Mouse (Mus musculus): ENCODE results near the gene Shf.
"Not testable (repeated sequence)": the region's sequence is repeated elsewhere in the genome, so short reads cannot be mapped to it uniquely, and the experiment has no call there.

Gene Shf

DNA sequence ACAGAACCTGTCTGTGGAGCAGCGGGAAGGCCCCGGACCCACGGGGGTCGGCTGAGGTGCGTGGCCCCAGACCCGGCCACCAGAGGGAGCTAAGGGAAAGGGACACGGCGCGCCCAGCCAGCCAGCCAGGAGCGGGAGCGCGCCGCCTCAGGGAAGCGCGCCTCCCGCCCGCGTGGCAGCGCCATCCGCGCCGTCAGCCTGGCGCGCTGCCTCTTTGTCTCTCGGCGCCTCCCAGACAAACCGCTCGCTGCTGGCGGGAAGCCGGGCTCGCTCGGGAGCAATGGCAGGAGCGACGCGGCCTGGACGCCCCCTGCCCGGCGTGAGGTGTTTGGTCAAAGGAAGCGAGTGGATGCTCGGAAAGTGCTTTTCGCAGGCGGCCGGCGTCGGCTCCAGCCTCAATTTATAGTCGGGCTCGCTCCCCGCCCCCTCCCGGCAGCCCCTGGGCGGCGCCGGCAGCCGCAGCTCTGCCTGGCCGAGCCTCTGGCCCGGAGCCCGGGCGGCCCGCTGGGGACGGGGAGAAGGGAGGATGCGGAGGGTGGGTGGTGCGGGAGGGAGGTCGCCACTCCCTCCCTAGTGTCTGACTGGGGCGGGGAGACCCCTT, 20.3 kb downstream of the Shf start:
- peak; percentile 79 for DNase-seq (ENCODE audit: low read depth, low spot score)

DNA sequence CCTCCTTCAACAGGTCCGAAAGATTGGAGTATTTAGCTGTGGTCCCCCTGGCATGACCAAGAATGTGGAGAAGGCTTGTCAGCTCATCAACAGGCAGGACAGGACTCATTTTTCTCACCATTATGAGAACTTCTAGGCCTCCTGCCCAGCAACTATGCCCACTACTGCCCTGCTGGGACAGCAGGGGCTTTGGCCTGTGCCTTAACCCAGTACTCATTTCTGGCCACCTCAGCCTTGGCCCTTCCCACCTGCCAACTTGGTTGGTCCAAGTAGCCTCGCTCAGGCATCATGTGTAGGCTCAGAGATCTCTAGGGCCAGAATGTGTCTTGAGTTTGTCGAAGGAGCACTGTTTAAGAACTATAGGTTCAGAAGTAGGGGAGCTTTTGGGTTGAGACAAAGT, 21.7 kb downstream of the Shf start:
- DNase-seq (ENCODE audit: low read depth, low spot score), result no peak

DNA sequence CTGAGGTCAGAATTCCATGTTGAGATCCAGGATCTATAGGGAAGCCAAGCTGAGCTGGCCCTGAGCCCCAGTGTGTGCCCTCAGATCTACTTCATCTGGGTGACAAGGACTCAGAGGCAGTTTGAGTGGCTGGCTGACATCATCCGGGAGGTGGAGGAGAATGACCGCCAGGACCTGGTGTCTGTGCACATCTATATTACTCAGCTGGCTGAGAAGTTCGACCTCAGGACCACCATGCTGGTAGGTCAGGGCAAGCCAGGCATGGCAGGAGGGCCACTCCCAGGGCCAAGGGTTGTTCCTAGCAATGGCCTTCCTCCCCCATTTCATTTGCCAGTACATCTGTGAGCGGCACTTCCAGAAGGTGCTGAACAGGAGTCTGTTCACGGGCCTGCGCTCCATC, 22.8 kb downstream of the Shf start:
- DNase-seq (ENCODE audit: low read depth, low spot score), result not testable (repeated sequence)

DNA sequence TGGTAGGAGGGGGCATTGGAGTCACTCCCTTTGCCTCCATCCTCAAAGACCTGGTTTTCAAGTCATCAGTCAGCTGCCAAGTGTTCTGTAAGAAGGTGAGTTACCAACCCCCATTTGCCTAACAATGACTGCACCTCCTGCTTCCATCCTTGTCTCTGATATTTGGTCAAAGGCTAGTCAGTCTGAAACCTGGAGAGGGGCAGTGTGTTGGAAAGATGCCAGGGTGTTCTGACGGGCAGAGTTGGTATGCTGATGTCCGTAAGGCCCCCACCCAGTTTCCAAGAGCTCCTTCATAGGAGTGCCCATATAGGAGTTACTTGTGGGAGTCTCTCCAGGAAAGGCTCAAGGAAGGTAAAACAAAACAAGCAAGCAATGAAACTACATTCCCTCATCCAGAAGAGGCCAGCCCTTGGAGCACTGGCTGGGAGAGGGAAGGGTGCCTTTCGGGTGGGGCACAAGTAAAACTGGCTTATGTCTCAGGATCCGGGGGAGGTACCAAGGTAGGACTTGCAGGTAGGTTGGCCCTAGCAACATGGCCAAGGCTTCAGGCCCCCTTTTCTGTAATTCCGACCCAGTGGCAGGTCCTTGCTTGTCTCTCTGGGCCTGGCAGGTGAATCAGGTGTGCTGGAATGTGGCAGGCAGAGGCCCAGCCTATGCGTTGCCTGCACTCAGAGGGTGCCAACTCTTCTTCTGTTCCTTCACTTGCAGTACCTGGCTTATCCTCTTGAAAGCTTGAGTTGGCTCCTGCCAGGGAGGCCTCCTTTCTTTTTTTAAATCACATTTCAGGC, 23.7 kb downstream of the Shf start:
- DNase-seq (ENCODE audit: low read depth, low spot score), result no peak

DNA sequence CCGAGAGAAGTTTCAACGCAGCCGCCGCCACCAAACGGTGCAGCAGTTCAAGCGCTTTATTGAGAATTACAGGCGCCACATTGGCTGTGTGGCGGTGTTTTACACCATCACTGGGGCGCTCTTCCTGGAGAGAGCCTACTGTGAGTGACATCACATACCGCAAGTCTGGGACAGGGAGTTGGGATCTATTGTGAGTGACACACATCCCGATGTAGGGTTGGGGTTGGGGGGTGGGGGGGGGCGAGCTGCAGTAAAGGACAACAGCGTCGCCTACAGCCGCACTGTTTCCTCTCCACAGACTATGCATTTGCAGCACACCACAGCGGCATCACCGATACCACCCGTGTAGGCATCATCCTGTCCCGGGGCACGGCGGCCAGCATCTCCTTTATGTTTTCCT, 31.7 kb downstream of the Shf start:
- no peak for DNase-seq (ENCODE audit: low read depth, low spot score)

DNA sequence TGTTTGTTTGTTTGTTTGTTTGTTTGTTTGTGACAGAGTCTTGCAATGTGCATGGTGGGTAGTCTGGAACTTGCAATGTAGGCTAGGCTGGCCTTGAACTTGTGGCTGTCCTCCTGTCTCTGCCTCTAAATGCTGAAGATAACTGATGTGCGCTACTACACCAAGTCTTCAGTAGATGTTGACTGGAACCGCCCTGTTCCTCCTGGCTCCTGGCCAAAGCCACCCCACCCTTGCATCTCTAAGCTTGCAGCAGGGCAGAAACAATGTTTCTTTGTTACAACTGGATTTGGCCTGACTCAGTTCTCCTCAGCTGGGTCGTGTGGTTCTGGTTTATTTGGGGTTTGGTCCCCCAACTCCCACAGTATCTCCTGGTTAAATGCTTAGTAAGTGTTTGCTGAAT, 34.8 kb downstream of the Shf start:
- peak; percentile 81 for DNase-seq (ENCODE audit: low read depth, low spot score)

DNA sequence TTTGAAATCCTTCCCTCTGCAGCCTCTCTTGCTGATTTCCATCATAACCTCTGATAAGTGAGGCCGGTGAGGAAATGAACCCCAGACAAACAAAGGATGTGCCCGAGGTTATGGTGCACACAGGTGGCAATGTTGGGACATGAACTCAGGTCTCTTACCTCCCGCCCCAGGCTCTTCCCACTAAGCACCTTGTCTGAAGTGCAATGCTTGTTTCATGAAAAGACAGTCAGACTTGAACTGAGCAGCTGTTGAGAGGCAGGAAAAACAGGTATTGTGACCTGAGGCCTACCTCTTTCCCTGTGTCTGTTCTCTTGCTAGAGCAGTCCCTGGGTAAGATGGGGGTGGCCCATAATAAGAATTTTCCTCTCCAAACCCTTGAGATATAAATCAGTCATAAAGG, 36.7 kb downstream of the Shf start:
- no peak for DNase-seq (ENCODE audit: low read depth, low spot score)

DNA sequence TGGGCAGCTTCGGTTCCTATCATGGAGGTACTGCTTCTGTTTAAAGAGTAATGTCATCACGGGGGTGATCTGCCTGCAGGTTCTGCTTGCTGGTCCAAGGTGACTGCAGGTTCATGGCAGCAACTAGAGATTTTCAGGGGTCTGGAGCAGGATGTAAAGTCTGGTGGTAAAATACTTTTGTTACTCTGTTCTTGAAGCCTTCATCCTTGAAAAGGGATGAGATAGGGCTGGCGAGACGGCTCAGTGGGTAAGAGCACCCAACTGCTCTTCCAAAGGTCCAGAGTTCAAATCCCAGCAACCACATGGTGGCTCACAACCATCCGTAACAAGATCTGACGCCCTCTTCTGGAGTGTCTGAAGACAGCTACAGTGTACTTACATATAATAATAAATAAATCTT, 38.6 kb downstream of the Shf start:
- DNase-seq (ENCODE audit: low read depth, low spot score), result not testable (repeated sequence)

DNA sequence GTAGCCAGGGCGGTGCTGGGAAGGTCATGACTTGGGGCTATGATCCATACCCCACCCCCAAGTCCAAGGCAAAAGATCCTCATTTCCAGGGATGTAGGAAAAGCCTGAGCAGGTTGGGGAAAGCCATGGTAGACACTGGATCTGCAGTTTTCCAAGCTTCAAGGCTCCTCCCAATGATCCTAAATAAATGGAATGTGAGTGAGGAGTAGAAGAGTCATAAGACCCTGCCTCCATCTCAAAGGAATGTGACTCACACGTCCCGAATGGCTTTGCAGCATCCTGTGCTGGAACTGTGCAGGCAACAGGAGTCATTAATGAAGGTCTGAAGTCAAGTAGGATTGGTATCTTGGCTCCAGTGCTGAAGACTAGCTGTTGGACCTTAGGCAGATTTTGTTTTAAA, 41.0 kb downstream of the Shf start:
- DNase-seq (ENCODE audit: low read depth, low spot score), result no peak

DNA sequence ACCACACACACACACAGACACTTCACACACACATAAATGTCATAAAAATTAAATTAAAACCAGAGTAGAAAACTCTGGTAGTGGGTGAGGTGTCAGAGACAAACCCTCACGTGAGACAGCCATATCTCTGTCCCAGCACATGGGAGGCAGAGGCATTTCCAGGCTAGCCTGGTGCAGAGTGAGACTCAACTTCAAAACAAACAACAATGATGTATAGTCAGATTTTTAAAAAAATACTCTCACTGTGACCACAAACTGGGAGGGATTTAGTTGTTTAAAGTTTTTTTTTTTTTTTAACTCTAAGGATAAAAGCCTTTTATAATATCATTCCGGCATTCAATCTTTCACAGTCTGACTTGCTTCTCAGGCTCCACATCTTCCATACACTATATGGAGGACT, 43.6 kb downstream of the Shf start:
- no peak for DNase-seq (ENCODE audit: low read depth, low spot score)

DNA sequence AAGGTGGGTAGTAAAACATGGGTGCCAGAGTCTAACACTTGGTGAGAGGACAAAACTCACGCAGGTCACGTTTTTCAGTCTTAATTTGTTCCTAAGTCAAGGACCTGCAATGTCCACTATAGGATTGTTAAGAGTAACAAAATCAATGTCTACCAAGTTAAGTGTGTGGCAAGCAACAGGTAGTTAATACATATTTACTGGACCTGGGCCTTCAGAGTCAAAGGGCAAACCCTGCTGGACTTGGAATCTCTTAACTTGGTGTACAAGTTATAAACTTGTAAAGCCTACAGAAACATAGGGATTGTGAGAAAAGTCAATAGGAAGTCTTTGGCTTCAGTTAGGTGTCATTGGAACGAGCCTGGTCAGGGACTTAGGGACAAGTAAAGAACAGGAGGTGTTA, 44.4 kb downstream of the Shf start:
- DNase-seq (ENCODE audit: low read depth, low spot score), result no peak

DNA sequence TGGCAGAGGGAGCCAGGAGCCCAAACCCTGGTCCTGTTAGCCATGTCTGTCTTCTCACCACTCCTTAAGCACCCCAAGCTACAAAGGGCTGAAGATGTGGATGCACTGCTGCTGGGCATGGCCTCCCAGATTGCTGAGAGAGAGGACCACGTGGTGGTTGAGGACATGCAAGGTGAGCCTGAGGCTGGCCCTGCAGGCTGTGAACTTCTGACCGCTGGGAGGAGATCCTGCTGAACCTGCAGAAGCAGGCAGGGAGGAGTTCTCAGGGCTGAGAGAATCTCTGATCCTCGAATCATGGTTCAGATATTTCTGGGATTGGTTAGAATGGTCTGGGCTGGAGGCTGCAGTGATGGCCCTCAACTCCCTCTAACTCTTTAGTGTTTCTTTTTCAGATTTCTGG, 45.0 kb downstream of the Shf start:
- no peak for DNase-seq (ENCODE audit: low read depth, low spot score)

DNA sequence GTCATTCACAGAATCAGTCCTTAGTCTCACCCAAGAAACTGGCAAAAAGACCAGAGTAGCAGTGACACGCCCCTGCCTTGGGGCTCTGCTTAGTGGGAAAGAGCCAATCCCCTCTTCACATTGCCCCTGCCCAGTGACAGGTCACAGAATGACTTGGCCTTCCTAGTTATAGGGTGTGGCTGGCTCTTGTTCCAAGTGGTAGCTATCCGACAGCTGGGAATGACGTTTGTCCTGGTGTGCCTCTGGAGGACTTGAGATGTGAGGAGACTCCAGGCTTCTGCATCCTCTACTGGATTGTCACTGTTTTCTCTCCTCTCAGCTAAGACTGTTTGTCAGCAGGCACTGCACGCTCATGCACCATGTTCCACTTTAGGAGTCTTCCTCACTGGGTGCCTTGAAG, 51.6 kb downstream of the Shf start:
- no peak for DNase-seq (ENCODE audit: low read depth, low spot score)

DNA sequence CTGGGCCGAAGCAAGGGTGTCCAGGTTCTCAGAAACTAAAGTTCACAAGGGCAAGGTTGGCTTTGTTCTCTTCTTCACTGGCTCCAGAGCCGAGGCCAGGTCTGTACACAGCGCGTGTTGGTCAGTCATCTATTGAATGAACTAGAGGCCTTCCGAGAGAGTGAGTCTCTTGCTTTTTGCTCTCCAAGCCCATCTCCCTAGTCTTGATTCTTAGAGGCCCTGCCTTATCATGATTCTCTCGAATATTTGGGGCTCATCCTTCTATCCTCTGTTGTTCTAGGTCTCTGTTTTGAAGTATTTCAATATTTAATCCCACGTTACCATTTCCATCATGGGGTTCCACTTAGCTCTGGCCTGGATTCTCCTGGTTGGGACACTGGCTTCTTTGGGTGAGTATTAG, 53.6 kb downstream of the Shf start, which contains the start of gene Duox1:
Gene Duox1 (plus strand): TSS at position 301 of the 400 bp plus-strand sequence.
- DNase-seq (ENCODE audit: low read depth, low spot score), result no peak

DNA sequence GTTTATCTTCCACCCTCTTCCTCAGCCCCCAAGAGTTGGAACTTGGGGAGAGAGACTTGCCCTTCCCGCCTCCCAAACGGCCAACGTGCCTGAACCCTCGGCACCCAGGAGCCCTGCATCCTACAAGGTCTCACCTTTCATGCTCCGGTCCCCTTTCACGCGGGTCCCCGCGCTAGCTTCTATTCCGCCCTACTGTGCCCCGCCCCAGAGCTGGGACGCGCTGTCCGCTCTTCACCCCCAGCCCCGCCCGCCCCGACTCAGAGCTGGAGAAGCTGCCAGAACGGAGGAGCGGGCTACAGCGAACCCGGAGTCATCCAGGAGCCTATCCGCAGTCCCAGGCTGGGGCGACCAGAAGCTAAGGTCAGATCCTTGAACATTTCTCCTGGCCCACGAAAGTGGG, 55.4 kb downstream of the Shf start, which contains the start of gene Duoxa1:
Gene Duoxa1 (minus strand): TSS at position 195 of the 400 bp plus-strand sequence.
- DNase-seq (ENCODE audit: low read depth, low spot score), result peak; percentile 13

DNA sequence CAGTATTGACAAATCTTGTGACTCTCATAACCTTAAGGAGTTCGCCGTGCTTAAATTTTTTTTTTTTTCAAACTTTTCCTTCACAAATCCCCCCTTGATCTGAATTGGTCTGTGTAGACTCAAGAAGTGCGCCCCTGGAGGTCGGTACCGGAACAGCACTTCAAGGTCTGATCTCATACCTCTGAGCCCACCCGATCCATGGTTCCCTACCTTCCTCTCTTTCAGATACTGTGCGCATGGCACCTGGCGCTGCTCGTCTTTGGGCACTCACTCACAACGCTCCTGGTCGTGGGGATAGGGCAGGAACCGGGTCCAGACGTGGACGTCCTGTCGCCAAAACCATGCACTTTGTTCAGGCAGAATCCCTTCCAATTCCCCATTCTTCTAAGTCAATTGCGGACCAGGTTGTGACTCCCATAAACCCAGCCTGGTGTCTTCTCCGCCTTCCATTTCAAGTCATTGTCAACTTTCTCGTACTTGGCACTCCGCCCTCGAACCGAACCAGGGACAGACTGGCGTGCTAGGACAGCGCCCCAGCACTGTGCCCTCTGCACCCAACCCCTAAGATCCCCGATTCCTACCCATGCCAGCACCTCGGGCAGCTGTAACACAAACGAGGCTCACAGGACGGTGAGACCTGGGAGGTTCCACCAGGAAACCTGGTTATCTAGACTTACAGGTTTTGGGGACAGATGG, 56.1 kb downstream of the Shf start:
- DNase-seq (ENCODE audit: low read depth, low spot score), result peak; percentile 84

DNA sequence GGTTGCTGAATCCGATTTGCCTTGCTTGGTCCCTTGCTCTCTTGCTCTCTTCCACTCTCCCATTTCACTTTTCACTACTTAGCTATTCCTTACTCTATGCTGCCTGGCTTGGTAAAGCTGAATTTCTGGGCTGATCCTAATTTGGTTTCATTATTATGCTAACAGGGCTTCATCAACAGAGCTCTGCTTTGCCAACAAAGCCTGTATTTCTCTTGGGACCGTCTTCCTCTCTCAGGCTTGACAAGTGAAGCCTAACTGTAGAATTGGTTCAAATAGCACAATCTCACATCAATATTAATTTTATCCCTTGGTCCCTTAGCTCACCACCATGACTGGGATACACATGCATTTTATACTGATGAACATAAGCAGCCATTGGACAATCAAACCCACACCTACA, 57.4 kb downstream of the Shf start:
- no peak for DNase-seq (ENCODE audit: low read depth, low spot score)

DNA sequence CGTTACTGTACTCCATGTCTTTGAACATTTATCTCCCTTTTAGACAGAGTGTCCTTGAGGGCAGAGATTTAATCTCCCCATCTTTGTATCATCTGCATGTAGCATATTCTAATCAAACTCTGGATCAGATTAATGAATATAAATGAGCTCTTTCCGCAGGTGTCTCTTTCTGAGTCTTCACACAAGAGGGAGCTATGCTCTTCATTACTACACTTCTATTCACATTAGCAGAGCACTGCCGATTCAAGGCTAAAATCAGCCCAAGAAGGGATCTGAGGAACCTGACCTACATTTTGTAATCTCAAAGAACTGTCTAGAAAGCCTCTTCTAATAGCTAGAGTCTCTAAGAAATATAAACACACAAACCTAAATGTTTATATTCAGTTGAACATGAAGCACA, 59.3 kb downstream of the Shf start:
- no peak for DNase-seq (ENCODE audit: low read depth, low spot score)

DNA sequence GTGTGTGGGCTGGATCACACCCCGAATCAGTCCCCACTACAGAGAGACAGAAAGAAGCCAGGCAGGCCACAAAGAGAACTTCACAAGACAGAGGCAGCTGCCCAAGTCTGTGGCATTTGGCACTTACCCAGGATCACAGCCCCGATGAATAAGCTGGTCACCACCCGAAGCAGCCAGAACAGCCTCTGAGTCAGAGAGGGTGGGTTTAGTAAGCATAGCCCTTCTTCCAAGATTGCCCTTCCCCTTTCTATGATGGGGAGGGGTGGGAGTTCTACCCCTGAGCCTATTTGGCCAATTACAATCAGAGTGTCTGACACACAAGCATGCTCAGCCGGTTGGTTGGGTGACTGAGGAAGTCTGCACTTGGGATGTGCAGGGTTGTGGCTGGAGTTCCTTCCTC, 62.8 kb downstream of the Shf start:
- DNase-seq (ENCODE audit: low read depth, low spot score), result no peak

DNA sequence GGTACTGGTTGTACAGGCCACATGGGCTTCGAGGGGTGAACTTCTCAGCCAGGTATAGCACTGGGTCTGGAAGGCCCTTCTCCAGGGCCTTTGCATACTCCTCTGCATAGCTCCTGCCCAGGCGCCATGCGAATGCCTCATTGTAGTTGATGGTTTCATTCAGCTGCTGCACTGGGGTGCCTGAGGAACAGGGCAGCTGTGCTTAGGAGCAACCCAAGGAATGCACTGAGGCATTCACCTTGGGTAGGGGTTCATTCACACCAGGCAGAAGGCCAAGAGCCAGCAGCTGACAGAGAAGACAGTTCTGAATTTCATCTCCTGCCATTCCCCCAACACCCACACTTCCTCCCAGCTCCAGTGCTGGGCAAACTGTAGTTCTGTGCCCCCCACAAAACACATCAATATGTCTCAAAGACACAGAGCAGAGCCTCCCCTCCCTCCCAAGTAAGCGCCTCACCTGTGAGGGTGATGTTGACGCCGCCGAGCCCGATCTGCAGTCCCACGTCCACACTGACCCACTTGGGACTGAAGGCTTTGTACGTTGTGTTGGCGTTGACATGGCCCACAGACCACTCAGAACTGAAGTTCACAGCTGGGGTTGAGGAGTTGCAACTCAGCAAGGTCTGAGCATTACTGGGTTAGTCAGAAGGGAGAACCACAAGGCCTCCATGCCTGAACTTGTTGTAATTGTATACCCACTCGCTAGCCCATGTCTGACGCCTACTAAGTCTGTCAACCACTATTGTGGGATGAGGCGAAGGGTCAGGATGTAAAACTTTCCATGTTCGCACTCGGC, 63.7 kb downstream of the Shf start:
- no peak for DNase-seq (ENCODE audit: low read depth, low spot score)

DNA sequence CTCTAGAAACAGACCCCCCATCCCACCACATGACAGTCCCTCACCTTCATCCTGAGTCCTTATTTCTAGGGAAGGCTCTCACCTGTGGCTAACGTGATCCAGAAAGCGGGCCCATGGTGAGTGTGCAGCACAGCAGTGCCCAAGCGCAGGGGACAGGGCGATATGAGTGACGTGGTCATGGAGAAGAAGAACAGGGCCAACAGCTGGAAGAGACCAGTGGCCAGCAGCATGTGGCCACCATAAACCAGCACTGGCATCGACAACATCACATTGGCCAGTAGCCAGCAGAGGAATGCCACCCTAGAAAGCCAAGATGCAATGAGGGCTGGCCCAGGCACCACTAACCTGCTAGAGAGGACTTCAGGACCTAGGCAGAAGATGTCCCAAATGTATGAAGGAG, 64.4 kb downstream of the Shf start:
- DNase-seq (ENCODE audit: low read depth, low spot score), result no peak

Measured in R1 (cell line).